Mouse (Mus musculus) layer of hippocampus, adult 18-20 months (tissue): ENCODE measurements around the gene Foxp4. TPM values are rescaled to one million over a fixed set of nuclear protein-coding genes. Genes with fewer than 3 reads are reported as not detected.
"Not testable (repeated sequence)": the region's sequence is repeated elsewhere in the genome, so short reads cannot be mapped to it uniquely, and the experiment has no call there.

ENCODE experiments used
- DNase-seq, 2 experiments: peaks; one replicate each; pipeline ENCODE4 v3.0.0; 2022; ENCODE audit warnings: low spot score in 2 of 2
- total RNA-seq, 2 experiments: library from RNA; stranded (reverse); gene quantifications; 2 replicates each; pipeline ENCODE4 v1.2.3; 2021

Foxp4 gene
- total RNA-seq, 2 experiments from 2014 or later: 49.7 to 56.1 TPM

DNA sequence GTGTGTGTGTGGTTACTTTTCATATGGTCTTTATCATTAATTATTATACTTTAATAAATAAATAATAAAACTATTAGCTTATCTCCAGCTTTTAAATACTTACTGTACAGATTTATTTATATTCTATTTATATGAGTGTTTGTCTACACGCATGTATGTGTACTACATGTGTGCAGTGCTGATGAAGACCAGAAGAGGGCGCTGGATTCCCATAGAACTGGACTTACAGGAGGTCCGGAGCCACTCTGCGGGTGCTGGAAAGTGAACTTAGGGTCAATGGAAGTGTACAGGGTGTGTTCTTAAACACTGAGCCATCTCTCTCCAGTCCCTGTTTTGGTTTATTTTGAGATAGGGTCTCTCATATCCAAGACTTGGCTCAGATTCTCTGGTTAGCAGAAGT lies 68.9 kb downstream of the Foxp4 start:
- no peak for DNase-seq

DNA sequence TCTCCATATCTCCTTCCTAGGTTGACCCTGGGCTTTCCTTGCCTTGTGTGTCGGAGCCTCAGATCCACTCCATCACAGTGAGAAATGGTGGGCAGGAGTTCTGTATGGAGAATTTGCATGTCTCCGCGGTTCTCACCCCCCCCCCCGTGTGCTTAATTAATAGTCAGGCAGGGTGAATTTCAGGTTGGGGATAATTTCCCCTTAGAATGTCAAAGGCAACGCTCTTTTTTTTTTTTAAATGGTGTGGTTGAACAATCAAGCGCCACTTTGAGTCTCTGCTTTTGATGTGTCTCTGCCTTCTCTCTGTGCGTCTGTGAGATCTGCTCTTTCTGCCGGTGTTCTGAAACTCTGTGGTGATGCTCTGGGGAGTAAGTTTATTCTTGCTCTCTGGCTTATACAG lies 69.5 kb downstream of the Foxp4 start:
- no peak for DNase-seq

DNA sequence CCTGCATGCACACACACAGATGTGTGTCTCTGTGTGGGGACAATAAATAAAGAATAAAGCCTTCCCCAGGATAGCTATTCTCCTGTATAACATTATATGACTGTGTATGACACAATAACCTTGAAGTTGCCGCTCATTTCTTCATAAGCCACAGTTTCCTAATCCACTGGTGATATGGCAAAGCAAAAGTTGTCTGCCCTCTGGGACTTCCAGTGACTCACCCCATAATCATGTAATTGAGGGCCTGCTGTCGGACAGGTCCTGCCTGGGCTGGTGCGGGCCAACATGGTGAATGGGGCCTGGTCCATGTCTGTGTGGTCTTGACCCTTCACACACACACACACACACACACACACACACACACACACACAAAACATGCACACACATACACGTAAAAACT lies 70.7 kb downstream of the Foxp4 start:
- no peak for DNase-seq

DNA sequence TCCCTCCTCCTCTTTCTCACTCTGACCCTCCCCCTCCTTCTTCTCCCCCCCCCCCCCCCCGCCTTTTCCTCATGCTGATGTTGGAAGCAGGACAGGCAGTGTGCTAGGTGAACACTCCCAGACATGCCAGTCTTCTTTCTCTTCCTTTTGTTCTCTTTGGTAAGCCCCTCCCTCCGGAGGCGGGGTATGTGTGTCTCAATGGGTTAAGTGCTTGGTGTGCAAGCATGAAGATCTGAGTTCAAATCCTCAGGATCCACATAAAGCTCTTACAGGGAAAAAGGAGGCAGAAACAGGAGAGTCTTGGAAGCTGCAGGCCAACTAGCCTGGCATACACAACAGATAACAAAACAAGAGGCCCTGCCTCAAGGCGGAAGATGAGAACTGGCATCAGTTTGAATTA lies 71.1 kb downstream of the Foxp4 start:
- DNase-seq: no peak

DNA sequence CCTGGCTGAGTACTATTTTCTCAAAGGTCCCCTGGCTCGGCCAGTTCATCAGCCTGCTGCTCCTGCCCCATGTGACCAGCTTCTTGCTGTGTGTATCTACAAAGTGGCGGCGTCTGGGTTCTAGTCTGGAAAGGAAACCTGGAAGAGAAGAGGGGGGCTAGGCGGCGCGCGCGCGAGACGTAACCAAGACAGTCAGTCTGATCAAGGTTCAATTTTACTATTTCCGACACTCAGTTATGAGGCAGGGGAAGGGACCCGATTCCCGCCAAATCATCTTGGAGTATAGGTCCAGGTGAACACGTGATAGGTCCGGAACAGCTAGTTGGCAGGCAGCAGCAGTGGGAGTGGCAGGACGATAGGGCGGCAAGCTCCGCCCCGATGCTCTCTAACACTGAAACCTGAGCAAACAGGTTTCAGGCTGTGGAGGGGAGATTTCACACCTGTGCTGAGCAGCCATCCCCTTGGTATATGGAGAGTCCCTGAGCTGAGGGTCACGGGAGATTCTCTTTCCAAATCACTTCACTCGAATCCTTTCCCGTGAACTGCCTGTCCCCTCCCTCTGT lies 72.6 kb downstream of the Foxp4 start:
- DNase-seq: not testable (repeated sequence)

DNA sequence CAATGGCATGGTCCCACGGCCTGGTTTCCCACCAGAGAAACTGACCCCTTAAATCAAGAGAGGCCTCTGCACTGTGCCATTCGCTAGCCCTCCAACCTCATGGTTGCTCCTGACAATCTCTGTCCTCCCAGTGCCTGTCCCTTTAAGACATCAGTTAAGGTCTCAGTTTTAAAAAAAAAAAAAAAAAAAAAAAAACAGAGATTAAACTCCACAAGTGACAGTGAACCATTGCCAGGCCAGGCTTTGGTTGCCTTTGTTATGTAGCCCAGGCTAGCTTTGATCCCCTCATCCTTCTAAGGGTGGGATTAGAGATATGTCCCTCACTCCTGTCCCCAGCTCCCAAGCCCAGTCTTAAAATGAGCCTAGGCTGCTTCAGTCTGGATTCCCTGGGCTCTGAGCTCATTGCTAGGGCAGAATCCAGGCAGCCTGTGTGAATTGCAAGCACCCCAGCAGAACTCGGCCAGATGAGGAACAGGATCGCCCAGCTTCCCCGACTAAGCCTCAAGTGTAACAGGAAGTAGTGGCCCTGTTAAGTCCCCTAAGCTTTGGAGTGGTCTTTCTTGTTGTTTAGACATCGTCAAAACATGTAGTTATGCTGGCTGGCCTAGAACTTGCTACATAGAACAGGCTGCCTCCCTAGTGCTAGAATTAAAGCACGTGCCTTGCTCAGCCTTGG lies 73.7 kb downstream of the Foxp4 start:
- DNase-seq: no peak

DNA sequence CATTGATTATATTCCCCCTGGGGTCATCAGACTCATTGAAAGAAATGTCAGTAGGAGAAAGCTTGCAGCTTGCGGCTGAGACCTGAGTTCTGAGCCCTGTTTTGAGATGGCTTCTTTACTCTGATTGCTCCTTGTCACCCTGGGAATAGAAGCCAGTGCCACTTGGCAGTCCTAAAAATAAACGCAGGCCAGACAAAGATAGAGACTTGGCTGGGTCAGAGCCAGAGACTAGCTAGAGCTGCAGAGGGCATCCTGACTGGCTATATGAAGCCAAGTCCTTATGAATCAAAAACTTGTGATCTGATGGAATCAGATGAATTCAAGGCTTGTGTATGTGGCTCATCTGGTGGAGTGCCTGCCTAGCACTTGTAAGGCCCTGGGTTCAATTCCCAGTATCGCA lies 74.4 kb downstream of the Foxp4 start:
- DNase-seq: no peak

DNA sequence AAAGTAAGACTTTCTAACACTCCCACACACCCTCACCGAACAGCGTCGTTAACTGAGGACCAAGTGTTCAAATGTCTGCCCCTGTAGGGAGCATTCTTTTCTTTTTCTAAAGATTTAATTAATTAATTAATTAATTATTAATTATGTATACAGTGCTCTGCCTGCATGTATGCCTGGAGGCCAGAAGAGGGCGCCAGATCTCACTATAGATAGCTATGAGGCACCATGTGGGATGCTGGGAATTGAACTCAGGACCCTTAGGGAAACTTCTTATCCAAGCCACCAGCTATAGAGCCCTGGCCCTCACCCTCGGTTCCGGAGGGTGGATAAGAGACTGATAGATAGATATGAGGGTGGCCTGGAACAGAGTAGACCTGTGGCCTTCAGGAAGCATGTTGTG lies 76.5 kb downstream of the Foxp4 start:
- no peak for DNase-seq

DNA sequence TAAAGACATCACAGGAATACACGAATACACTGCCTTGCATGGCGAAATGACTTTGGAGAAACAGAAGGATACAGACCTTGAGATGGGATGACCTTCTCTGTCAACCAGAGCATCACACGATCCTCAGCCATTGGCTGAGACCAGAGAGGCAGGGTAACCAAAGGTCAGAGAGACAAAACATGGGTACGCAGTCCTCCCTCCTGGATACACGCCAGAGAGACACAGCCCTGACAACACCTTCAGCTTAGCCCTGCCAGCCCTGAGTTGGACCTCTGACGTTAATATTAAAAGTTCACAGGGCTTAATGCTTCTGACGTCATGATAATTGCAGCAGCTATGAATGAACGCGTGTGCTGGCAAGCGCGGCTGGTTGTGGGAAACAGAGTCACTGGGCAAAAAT lies 78.8 kb downstream of the Foxp4 start:
- no peak for DNase-seq

DNA sequence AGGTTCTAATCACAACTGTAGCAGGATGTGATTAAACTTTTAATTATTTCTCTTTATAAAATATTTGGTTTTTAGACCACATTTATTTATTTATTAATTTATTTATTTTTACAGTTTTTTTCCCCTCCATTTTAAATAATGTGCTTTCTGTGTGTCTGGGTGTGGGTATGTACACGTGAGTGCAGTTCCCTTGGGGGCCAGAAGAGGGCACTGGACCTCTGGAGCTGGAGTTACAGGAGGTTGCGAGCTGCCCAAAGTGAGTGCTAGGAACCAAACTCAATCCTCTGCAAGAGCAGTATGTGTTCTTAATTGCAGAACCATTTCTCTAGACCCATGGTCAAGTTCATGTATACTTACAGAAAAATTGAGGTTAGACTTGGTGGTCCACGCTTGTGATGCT lies 81.0 kb downstream of the Foxp4 start:
- no peak for DNase-seq

DNA sequence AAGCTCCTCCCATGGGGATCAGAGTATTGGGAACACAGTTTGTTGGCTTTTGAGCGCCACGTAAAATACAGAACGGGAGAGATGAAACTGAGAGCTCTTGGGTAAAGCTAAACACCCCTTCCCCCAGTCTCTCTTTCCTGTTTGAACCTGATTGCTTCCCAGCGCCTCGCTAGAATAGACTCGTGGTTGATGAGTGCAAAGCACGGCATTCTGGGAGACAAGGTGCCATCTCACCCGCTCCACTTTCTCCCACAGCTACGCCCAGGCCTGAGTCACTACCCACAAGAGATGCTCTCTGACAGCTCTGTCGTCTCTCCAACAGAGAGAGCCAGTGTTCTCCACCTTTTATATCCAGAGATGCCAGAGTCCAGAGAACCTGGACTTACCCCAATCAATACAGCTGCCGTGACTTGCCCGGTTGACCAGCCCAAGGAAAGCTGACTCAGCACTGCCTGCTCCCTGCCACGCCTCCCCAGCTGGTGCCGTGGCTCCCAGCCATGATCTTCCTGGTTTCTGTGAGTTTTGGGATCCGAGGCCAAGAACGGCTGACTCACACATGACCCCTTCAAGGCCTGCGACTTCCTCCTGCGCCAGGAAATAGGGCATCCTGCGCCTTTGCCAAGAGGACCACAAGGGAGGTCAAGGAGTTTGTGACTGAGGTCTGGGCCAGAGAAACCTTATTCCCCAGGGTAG lies 82.4 kb downstream of the Foxp4 start:
- no peak for DNase-seq

DNA sequence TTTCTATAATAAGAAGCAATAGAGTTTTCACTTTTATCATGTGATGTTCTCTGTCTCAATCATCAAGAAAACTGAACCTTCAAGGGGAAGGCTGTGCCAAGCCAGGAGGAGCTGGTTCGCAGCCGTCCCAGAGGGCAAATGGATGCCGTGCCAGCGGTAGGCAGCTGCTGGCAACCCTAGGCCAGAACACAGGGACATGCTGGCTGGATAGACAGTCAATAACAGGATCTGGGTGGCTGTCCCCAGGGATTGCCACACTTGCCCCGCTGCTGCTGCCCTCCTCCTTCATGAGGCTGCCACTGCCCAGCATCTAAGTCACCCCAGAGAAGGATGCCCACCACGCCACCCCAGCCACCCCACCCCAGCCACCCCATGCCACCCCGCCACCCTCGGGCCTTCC lies 82.9 kb downstream of the Foxp4 start:
- DNase-seq: no peak

DNA sequence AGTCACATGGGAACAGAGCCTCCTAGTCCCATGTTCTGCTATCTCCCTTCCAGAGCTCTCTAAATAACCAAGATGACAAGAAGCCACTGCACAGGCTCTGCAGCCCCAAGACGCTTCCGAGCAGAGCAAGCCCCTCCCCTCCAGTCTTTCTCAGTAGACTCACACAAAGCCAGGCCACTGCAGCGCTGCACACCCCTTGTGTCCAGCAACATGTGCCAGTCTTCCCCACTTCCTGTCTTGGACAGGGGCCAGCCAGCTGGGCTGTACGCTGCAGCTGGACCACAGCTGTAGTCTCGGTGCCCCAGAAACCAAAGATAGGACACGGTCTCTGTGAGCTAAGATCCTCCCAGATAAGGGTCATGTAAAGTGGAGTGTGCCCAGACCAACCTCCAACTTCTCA lies 86.6 kb downstream of the Foxp4 start:
- DNase-seq: no peak

DNA sequence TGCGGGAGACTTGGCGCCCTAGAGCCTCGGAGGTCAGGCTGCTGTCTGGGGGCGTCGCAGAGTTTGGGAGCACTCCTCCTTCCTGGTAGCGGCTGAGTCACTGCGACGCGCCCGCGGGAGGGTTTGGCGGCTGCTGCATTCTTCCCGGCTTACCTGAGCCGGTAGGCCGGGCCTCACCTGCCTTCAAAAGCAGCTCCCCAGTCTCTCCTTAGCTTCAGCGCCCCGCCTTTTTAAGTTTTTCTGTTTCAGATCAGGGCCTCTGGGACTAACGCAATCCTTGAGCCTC lies 90.0 kb downstream of the Foxp4 start, which contains the start of gene Mdfi:
TSS of gene Mdfi (minus strand) at position 210 of the 286 bp plus-strand sequence.
- no peak for DNase-seq

DNA sequence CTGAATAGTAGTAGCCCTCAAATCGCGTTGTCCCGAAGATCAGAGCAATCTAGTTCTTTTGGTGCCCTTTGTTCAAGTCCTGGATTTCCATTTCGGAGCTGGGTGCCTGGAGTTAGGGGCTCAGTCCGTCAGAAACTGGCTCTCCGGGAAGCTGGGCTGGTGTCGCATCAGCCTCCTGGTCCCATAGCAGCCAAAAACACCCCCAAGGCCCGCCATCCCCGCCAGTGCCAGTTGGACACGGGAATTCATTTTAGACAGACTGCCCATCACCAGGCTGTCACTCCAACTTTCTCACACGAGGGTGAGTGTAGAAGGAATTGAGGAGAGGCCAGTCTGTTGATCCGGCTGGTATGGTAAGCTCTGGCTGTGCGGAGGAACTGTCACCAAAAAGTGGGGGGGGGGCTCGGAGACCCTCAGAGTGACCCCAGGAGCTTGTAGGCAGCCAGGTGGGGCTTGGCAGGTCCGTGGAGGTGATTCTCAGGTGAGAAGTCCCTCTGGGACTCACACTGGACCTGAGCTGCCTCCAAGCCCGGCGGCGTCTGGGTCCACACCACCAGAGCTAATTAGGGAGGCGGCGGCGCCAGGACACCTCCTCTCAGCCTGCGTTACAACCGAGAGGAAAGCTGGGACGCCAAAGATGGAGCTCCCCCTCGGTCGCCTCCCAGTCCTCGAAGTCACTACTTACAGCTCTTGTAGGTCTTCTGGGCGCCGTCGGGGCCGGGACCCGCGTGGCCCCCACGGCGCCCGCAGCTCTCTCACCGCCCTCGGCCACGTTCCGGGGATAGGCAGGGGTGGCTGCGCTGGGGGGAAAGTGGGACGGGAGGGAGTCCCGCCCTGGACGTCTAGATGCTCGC lies 90.6 kb downstream of the Foxp4 start:
- DNase-seq: no peak

DNA sequence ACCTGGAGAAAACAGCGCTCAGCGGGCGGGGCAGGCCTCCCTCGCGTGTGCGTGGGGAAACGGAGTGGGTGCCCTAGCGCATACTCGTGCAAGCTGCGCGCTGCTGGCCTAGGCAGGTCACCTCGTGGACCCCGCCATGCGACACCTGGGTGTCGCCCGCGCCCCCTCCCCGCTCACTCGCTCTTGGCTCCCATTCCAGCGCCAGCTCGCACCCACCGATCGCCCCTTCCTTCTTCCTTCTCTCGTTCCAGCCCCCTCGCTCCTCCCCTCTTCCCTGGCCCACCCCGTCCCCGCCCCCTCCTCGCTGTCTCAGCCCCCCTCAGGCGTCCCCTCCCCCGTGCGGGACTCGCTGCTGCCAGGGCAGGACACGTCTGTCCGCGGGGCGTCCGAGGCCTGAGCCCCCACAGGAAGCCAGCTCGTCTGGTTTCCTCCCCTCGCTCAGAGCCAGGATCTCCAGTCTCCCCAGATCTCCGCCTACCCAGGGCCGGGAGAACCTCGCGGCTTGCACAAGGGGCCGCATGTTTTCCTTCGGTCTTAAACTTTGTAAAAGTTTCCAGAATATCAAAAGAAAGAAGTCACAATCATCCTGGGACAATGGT lies 91.3 kb downstream of the Foxp4 start:
- DNase-seq: no peak

DNA sequence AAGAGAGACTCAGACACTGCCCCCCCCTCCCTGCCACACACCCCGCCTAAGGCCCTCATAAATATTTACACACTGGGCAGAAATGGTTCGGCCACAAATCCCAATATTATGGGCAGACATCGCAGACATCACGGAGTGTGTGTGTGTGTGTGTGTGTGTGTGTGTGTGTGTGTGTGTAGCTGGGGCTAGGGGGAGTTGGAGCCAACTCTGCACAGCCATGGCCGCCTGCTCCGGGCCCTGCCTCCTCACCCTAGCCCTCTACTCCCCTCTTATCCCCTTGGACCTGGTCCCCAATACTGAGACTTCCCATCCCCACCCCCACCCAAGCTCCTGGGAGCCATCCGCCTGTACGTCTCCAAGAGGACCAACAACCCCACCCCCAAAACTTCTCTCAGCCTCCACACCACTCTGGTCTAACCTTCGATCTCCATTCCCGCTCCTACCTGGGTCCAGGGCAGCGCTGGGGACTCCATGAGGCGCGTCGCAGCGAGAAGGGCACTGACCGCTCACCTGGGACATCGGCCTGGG lies 91.9 kb downstream of the Foxp4 start:
- DNase-seq: no peak

DNA sequence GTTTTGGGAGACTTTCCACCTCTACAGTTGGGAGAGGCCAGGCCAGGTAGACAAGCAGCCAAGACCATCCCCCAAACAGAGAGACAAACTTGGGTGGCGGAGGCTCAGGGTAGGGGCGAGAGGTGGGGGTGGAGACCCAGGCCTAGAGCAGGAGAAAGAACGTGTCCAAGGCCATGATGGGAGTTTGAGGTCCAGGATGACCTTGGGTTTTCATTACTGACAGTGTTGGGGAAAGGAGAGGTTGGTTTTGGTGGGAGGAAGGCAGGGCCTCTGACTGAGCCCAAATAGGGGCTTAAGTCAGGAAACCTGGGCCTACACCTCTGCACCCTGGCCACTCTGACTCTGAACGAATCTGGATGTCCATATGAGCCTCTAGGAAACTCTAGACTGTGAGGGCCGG lies 92.7 kb downstream of the Foxp4 start:
- DNase-seq: no peak

DNA sequence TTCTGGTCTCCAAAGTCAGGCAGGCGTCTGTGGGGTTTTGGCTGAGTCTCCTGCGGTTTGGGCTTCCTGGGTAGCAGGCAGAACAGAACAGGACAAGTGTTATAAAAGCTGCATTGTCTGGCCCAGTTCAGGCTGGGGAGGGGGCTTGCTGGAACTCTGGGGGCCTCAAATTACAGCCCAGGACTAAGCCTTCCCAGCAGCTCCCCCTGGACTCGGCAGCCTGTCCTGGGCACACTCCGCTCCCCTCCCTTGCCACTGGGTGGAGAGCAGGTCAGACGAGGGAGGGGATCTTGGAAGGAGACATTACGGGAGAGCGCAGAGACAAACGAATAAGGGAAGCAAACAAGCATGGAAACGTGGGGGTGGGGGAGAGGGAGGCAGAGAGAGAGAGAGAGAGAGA lies 93.3 kb downstream of the Foxp4 start:
- DNase-seq: no peak

DNA sequence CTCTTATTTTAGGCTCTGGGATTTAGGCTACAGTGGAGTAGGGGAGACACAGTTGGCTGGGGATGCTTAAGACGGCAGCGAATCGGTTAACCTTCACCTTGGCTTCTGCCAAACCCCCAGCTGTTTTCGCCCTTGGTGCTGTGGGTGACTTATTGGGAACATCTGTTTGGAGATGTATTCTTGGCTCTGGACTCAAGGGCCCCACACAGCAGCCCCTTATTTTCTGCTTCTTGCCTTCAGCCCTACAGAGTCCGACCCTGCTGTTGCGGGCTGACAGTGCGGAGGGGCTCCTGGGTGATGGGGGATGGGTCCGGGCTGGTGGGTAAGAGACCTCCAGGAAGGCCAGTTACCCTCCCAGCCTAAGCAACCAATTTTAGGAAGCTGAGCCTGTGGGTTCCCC lies 103.1 kb downstream of the Foxp4 start:
- no peak for DNase-seq

DNA sequence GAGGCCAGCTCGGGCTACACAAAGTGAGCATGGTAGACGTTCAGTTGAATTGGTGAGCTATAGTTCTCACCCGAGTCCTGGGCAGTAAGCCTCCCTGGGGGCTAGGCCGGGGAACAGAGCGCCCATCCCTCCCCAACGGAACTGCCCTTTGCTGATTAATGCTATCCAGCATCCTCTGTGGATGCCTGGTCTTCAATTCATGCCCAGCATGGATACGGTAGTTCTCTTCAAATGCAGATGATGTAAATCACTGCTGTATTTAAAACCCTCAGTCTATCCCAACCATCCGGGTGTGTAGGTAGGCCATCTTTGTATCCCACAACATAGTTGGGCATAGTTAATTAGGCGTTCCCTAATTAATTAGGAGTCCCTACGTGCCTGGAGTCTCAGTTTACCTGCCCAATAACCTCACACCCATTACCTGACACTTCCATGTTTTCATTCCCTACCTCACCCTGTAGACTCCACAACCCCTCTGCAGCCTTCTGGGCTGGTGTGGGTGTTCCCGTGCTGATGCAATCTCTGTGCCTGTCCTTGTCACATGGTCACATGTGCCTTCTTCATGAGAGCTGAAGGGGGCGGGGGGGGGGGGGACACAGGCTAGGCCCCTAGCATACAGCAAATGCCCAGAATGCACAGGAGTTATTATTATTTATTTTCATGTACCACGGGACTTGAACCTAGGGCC lies 106.3 kb downstream of the Foxp4 start:
- no peak for DNase-seq
